Mouse (Mus musculus): ENCODE results near the gene H2-DMb2. TPM values are rescaled to one million over a fixed set of nuclear protein-coding genes. Genes with fewer than 3 reads are reported as not detected.

The H2-DMb2 gene
- total RNA-seq, 1 experiment from 2014 or later = 1.7 TPM

GRCm38 (mm10) chr17:34118873-34119248 lies 24.2 kb upstream of the H2-DMb2 start:
- no peak for DNase-seq

- peak; percentile 97 for DNase-seq
Observed at GRCm38 (mm10) chr17:34119249-34120179, 23.6 kb upstream of the H2-DMb2 start, which contains the start of gene H2-DMa. TSS of gene H2-DMa (plus strand) at chr17:34119541.

DNA sequence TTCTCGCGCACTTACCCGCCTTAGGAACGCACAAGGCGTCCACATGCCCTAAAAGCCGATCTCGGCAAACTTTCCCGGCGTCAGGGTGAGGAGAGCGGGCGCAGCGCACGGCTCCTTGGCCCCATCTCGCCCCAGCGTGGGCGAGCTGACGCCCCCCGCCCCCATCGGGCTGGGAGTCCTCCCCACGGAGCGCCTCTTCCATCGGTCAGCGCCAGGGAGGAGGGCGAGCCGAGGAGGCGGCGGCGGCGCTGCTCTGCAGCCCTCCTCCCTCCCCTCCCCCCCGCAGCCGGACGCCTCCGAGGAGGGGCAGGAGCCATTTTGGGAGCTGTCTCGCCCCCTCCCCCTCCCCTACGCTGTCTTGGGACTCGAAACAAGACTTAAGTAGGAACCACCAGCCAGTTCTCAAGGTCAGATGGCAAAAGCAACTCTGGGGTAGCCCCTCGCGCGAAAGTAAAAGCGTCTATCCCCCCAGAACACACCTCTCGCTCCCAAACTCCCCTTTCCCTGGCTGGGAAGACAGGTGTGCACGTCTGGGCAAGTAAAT lies 22.9 kb upstream of the H2-DMb2 start:
- DNase-seq = peak; percentile 90

- peak; percentile 82 for DNase-seq
Observed at GRCm38 (mm10) chr17:34120814-34121171, 22.3 kb upstream of the H2-DMb2 start.

- DNase-seq = peak; percentile 85
Observed at GRCm38 (mm10) chr17:34121172-34121878, 21.8 kb upstream of the H2-DMb2 start.

- DNase-seq = peak; percentile 62
Observed at GRCm38 (mm10) chr17:34121879-34122187, 21.3 kb upstream of the H2-DMb2 start.

GRCm38 (mm10) chr17:34122188-34122984 lies 20.7 kb upstream of the H2-DMb2 start, which contains the start of gene Brd2:
TSS of gene Brd2 (minus strand) at chr17:34122634.
- DNase-seq = peak; percentile 97

DNA sequence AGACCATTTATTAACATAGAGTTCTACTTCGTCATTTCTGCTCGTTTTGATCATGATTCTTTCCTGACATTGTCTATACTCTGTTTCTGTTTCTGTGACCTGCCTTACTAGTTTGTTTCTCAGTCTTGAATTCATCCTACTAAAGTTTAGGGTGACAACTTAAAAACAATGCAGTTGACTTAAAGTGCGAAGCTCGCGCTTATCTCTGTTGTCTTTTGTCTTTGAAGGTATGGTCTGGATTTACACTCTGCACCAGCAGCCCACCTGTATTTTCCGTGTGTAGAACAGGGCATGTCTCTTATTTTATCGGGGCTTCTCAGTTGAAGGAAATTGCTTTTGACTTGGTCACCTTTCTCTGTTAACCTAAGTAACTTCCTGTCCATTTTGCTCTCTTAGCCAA lies 20.0 kb upstream of the H2-DMb2 start:
- no peak for DNase-seq

DNA sequence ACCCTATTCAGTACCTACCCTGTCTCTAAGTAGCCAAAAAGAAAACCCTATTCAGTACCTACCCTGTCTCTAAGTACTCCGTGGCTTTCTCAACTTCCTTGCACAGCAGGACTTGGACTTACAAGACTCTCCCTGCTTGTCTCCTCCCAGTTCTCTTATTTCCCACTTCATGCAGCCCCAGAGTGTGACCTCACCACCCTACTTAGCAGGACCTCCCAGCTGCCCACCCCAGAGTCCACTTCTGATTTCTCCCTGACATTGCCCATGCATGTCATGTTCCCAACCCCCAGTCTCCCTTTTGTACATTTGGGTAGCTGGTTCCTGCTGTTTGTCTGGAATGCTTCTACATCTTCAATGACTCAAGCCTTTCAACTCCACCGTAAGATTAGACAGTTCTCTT lies 19.6 kb upstream of the H2-DMb2 start:
- no peak for DNase-seq

- DNase-seq = no peak
Observed at GRCm38 (mm10) chr17:34124649-34125048, 18.5 kb upstream of the H2-DMb2 start.

GRCm38 (mm10) chr17:34126826-34127420 lies 16.2 kb upstream of the H2-DMb2 start:
- DNase-seq = no peak

DNA sequence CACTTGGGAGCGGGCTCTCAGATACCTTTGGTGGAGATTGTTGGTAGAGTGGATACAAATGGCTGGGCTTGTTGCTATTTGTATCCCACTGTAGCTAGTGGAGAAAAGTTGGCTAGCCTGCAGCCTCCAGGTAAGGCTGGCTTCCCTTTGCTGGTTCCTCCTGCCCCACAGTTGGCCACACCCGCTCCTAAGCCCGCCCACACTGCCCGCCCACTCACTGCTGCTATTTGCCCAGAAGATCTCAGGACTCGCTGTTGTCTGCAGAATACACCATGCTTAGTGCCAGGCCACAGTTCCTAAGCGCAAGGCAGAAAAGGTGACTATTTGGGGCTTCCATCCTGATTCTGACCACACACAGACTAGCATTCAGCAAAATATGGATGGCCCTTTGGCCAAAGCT lies 15.6 kb upstream of the H2-DMb2 start:
- DNase-seq = peak; percentile 61

DNA sequence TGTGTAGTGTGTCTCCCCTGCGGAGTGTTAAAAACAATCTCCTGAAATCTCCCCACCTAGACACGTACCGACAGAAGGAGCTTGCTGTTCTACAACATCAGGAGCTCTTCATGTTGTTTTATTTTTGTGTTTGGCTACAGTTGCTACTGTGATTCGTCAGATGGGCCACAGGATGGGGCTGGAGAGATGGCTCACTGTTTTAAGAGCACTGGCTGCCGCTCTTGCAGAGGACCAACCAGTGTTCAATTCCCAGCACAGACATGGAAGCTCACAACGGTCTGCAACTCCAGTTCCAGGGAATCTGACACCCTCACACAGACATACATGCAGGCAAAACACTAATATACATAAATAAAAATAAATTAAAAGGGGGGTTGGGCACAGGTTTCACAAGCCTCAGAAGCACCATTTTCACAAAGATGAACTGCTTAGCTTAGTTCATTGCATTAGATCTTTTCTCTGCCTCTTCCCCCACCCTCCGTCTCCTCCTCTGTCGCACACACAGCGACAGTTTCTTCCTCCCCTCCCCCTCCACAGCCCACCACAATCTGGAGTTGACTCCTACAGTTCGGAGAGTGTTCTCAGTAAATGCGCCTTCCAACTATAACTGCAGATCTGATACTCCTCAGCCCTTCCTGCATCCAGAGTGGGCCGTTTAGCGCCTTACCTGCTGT lies 14.7 kb upstream of the H2-DMb2 start:
- DNase-seq = no peak

DNA sequence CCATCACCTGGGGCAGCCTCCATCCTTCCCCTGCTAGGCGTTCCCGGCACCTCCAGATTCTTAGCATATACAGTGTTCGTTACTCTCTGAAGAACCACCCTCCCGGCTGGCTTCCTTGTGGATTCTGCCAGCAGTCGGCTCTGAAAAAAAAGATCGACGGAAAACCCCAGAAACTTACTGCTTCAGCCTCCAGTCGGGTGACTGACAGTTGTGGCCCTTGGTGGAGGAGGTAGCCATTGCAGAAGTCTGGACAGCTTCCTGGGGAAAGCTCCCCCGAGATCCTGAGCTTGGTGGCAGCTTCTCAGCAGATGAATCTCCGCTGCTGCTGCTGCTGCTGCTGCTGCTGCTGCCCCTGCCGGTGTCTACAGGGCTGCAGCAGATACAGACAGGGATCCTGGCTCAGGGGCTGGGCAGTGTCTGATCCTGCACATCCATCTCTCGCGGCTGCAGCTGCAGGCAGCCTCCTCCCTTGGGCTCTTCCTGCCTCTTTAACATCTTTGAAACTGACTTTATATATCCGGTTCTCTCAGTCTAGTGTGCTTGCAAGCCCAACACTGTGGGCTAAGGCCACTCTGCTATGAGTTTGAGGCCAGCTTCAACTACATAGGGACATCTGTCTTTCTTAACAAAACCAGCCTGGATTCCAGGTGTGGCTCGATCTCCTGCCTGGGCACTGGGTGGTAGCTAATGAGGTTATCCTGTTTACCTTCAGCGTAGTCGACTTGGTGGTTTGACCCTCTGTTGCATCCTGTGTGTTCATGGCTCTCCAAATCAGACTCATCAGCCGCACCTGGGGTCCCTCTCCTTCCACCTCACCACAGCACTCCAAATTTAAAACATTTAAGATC lies 13.9 kb upstream of the H2-DMb2 start:
- DNase-seq = no peak

DNA sequence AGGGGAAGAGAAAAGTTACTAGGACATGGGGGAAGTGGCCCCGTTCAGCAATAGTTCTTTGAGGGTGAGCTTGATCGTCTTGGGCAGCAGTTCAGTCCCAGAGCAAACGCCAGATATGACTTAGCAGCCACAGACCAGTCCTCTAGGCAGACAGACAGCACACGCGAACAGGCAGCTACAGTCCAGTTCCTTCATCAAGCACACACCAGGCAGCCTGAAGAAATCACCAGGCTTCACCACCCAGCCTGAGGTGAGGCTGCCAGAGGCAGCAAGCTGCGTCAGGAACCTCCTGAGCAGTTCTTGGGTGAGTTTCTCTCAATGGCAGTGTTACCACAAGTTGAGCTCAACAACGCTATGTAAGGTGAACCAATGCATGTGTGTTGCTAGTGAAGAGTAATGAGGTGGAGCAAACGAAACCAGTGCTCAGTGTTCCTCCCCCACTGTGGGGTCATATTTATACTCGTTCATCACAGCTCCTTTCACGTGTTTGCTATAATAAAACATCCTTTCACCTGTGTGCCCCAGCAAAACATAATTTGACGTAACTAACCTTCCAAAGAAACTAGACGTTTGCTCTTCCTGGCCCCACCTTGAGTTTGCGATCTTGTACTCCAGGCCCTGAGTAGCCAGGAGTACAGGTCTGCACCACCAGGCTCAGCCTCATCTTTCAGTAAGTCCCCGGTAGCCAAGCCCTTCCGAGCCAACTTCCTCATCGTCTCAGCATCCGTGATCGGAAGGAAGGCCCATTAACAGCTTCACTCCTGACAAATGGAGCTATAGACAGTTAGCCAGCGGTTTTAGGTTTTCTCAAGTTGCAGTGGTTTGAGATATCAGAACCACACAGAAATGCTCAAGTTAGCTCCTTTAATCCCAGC lies 12.8 kb upstream of the H2-DMb2 start:
- no peak for DNase-seq

DNA sequence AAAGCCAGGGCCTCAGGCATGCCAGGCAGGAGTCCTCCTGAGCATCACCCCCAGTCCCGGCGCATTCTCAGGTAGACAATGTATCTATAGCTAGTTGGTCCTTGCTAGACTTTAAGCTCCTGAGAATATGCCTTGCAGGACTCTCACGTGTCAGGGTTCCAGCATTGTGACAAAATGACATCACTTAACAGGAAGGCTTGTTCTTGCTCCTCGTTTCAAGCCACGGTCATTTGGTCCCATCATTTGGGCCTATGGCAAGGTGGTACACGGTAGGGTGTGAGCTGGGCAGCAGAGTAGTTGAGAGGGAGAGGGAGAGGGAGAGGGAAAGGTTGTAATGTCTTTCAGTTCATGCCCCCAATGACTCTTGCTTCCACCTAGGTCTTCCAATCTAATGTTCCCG lies 11.2 kb upstream of the H2-DMb2 start:
- DNase-seq = no peak

- no peak for DNase-seq
Observed at GRCm38 (mm10) chr17:34133289-34133688, 9.8 kb upstream of the H2-DMb2 start.

DNA sequence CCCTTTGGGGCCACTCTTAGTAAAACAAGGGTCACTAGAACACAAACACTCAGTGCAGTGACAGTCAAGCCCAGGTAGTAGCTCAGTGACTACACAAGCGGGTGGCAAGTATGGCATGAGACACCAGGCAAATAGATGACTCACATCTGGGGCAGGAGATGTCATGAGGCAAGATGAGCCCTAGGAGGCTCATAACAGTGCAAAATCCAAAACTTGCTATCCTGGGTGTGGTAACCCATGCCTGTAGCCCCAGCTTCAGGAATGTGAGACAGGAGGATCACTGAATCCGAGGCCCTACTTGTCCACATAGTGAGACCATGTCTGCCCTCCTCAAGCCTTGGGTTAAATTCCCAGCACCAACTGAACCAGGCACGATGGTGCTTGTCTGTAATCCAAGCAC lies 8.7 kb upstream of the H2-DMb2 start:
- no peak for DNase-seq
